18 mouse cellular contexts compared by ENCODE assay signal in the genomic region with DNA sequence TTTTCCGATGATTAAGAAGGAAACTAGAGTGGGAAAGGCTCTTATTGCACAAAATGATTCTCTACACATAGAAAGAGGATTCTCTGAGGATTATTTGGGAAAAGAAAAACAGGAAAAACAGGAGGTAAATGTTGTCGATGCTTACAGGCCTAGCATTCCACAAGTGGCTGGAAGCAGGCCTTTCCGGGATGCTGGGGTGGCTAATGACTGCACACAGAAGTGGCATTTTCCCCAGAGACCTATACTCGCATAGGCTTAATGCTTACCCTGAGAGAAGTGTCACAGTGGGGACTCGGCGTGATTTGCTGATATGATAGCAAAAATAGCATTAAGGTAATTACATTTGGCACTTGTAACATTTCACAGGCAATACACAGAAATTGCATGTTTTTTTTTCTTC. TPM values are rescaled to one million over a fixed set of nuclear protein-coding genes. Genes with fewer than 3 reads are reported as not detected.
DNase-seq lines count a peak whose midpoint lies in the region; ATAC-seq lines count a peak whose summit lies in the region.
"Had no signal": no experiment of that assay in that cellular context is flagged by ENCODE, and none has a peak within 500 bp of the region (broad histone marks: within the 10 kb centered on the region; RNA-seq: fewer than 3 reads in every experiment).

No protein-coding gene starts in this region.

- no peak overlapping the region for H3K4me2 ChIP-seq in heart, embryonic 12.5 days
- H3K4me2 ChIP-seq in midbrain, embryonic 11.5 days: no peak overlapping the region
- no peak overlapping the region for H3K4me2 ChIP-seq in midbrain, embryonic 14.5 days (ENCODE audit: low read length)
- H3K4me2 ChIP-seq: embryonic facial prominence, embryonic 12.5 days; forebrain, embryonic 12.5 days; forebrain, embryonic 15.5 days had no signal

- DNase-seq in heart, adult 11 months: peak; percentile 50
- peak; percentile 69 for DNase-seq in midbrain, embryonic 11.5 days (ENCODE audit: low spot score, missing footprints)
- DNase-seq in midbrain, embryonic 14.5 days: no peak
- DNase-seq in layer of hippocampus, adult 8-10 months (ENCODE audit: low spot score in 2 of 2): no peak
- DNase-seq: adrenal gland, adult 2 months; adrenal gland, postnatal 10 days; adrenal gland, postnatal 25 days; cerebellum, adult 11-12 months; cerebellum, adult 2 months; cerebellum, adult 9-10 months; cerebellum, postnatal 10 days; cerebellum, postnatal 25 days; forebrain, postnatal 0 days had no signal

- H3K4me3 ChIP-seq in heart, embryonic 12.5 days: no peak overlapping the region
- H3K4me3 ChIP-seq in midbrain, embryonic 11.5 days (ENCODE audit: low read depth, low read length): no peak overlapping the region
- no peak overlapping the region for H3K4me3 ChIP-seq in midbrain, embryonic 14.5 days (replicated peaks; ENCODE audit: low read depth, low read length)
- H3K4me3 ChIP-seq: embryonic facial prominence, embryonic 10.5 days; embryonic facial prominence, embryonic 12.5 days; forebrain, embryonic 12.5 days; forebrain, embryonic 15.5 days had no signal

- H3K4me1 ChIP-seq in heart, embryonic 12.5 days (replicated peaks): peaks cover 19% of the 10 kb centered on the region
- H3K4me1 ChIP-seq in midbrain, embryonic 11.5 days (ENCODE audit: control insufficient read depth, insufficient read depth, low read length): no peaks in the 10 kb centered on the region
- H3K4me1 ChIP-seq in midbrain, embryonic 14.5 days (ENCODE audit: control insufficient read depth, insufficient read depth, low read length): no peaks in the 10 kb centered on the region
- H3K4me1 ChIP-seq: embryonic facial prominence, embryonic 12.5 days had no signal

- no peak overlapping the region for H3K9ac ChIP-seq in heart, embryonic 12.5 days
- no peak overlapping the region for H3K9ac ChIP-seq in midbrain, embryonic 11.5 days (ENCODE audit: low read length)
- no peak overlapping the region for H3K9ac ChIP-seq in midbrain, embryonic 14.5 days (replicated peaks; ENCODE audit: low read length)
- H3K9ac ChIP-seq: embryonic facial prominence, embryonic 12.5 days; forebrain, embryonic 12.5 days; forebrain, embryonic 15.5 days; forebrain, postnatal 0 days had no signal

- H3K27me3 ChIP-seq in heart, embryonic 12.5 days (replicated peaks): no peaks in the 10 kb centered on the region
- no peaks in the 10 kb centered on the region for H3K27me3 ChIP-seq in midbrain, embryonic 11.5 days (ENCODE audit: control insufficient read depth, insufficient read depth, low read length)
- H3K27me3 ChIP-seq in midbrain, embryonic 14.5 days (ENCODE audit: control insufficient read depth, insufficient read depth, low read length): no peaks in the 10 kb centered on the region
- H3K27me3 ChIP-seq: embryonic facial prominence, embryonic 12.5 days; forebrain, embryonic 15.5 days had no signal

- H3K36me3 ChIP-seq in heart, embryonic 12.5 days: no peaks in the 10 kb centered on the region
- no peaks in the 10 kb centered on the region for H3K36me3 ChIP-seq in midbrain, embryonic 11.5 days (ENCODE audit: control insufficient read depth, insufficient read depth, low read length)
- H3K36me3 ChIP-seq in midbrain, embryonic 14.5 days (ENCODE audit: control insufficient read depth, insufficient read depth, low read length): no peaks in the 10 kb centered on the region
- H3K36me3 ChIP-seq: embryonic facial prominence, embryonic 10.5 days; embryonic facial prominence, embryonic 12.5 days; forebrain, embryonic 12.5 days; forebrain, embryonic 15.5 days had no signal

- no peak for ATAC-seq in heart, embryonic 12.5 days (ENCODE audit: insufficient number of reproducible peaks, low FRiP score)
- no peak for ATAC-seq in midbrain, embryonic 11.5 days (ENCODE audit: low FRiP score)
- ATAC-seq in midbrain, embryonic 14.5 days (ENCODE audit: low FRiP score, low TSS enrichment): no peak
- ATAC-seq: forebrain, embryonic 15.5 days; forebrain, postnatal 0 days had no signal

- 61% methylated on average over 6 of the region's 6 CpGs for WGBS in heart, embryonic 12.5 days
- 60% methylated on average over 6 of the region's 6 CpGs for WGBS in midbrain, embryonic 11.5 days
- 57% methylated on average over 6 of the region's 6 CpGs for WGBS in midbrain, embryonic 14.5 days

- H3K27ac ChIP-seq in heart, embryonic 12.5 days (ENCODE audit: poor library complexity, severe bottlenecking): no peak overlapping the region
- H3K27ac ChIP-seq in midbrain, embryonic 11.5 days (ENCODE audit: low read depth, low read length): no peak overlapping the region
- H3K27ac ChIP-seq in midbrain, embryonic 14.5 days (replicated peaks; ENCODE audit: low read depth, low read length): no peak overlapping the region
- H3K27ac ChIP-seq: embryonic facial prominence, embryonic 10.5 days; embryonic facial prominence, embryonic 12.5 days; forebrain, embryonic 12.5 days; forebrain, embryonic 15.5 days had no signal

- H3K9me3 ChIP-seq in heart, embryonic 12.5 days (replicated peaks): no peaks in the 10 kb centered on the region
- H3K9me3 ChIP-seq in midbrain, embryonic 11.5 days (ENCODE audit: control insufficient read depth, low read length): no peaks in the 10 kb centered on the region
- no peaks in the 10 kb centered on the region for H3K9me3 ChIP-seq in midbrain, embryonic 14.5 days (ENCODE audit: control insufficient read depth, low read length)
- H3K9me3 ChIP-seq: embryonic facial prominence, embryonic 10.5 days; embryonic facial prominence, embryonic 12.5 days; forebrain, embryonic 12.5 days; forebrain, embryonic 15.5 days had no signal

RNA-seq across cellular contexts. Expression of a gene that starts 50.2 kb away (rescaled TPM):
- polyA plus RNA-seq in heart, embryonic 12.5 days (2016; fragmentation: Nextera tagmentation; extraction: Ambion mirVana): 180 and 182 TPM in 2 replicates
- polyA plus RNA-seq in midbrain, embryonic 11.5 days (2014; fragmentation: Nextera tagmentation; extraction: Ambion mirVana): 98.4 and 100 TPM in 2 replicates
- 20.4 and 42.8 TPM in 2 replicates for polyA plus RNA-seq in midbrain, embryonic 14.5 days (2014; fragmentation: Nextera tagmentation; extraction: Ambion mirVana)
- total RNA-seq in layer of hippocampus, adult 8-10 months (2022): 10 to 100 TPM; 17.5 to 21.8 (median 20.0) TPM

Comparison
In these comparisons a context has a peak if more than half of its experiments do, and no peak if none do; other contexts are left out.
1. DNase-seq: peak in heart, adult 11 months (single experiment) and midbrain, embryonic 11.5 days (single experiment); none in midbrain, embryonic 14.5 days (single experiment) and layer of hippocampus, adult 8-10 months (0 of 2).